Mouse (Mus musculus): ENCODE data around the gene Tmem54. TPM values are rescaled to one million over a fixed set of nuclear protein-coding genes. Genes with fewer than 3 reads are reported as not detected.

Gene Tmem54
- polyA plus RNA-seq, 1 experiment from 2014 or later, result 16.7 TPM

DNA sequence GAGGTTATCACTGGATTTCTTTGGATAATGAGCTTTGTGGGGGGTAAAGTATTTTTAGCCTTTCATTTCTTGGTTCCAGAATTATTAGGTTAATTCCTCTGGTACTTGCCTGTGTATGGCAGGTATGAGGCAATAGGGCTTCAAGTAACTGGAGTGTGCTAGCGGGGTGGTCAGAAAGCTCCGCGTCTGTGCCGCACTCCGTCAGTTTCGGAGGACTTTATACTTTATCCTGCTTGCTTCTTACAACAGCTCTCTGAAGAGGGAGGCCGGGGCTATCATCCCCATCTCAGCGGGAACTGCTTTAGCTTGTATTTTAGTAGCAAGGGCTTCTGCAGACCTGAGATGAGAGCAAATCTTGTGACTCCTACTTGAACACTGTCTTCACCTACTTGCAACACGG is 26.2 kb upstream of the Tmem54 start:
- H3K9ac ChIP-seq, result no peak overlapping the region
- no peak for ATAC-seq (ENCODE audit: borderline replicate concordance, extremely low read depth, low FRiP score, low TSS enrichment)
- H3K27me3 ChIP-seq, result no peaks in the 10 kb centered on the region
- no peak overlapping the region for H3K4me3 ChIP-seq
- 96% methylated on average over 9 of the region's 9 CpGs for WGBS
- H3K4me2 ChIP-seq, result no peak overlapping the region
- H3K4me1 ChIP-seq, result peaks cover 15% of the 10 kb centered on the region
- no peaks in the 10 kb centered on the region for H3K9me3 ChIP-seq
- peaks cover 51% of the 10 kb centered on the region for H3K36me3 ChIP-seq
- H3K27ac ChIP-seq, result no peak overlapping the region

DNA sequence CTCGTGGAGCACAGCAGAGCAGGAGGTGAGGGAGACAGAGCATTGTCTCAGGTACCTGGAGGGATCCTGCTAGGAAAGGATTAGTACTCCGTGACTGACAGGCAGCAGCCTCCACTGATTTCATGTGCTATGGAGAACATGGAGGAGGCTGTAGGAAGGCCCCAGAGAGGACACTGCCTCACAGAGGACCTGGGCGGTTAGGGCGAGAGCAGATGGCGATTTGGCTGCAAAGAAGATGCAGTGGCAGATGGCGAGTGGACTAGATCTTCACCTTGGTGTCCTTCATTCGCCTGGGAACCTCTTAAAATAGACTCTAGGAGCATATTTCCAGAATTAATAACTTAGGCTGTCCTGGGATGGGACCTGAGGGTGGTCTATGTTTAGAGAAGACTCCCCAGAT is 24.3 kb upstream of the Tmem54 start:
- Histone ChIP-seq H3K4me3 (no peak overlapping the region), H3K4me1 (peaks cover 15% of the 10 kb centered on the region), H3K27me3 (no peaks in the 10 kb centered on the region), H3K9ac (no peak overlapping the region), H3K36me3 (peaks cover 50% of the 10 kb centered on the region), H3K4me2 (no peak overlapping the region), H3K27ac (no peak overlapping the region), H3K9me3 (no peaks in the 10 kb centered on the region)
- ATAC-seq (ENCODE audit: borderline replicate concordance, extremely low read depth, low FRiP score, low TSS enrichment), result no peak
- 82% methylated on average over 7 of the region's 7 CpGs for WGBS

DNA sequence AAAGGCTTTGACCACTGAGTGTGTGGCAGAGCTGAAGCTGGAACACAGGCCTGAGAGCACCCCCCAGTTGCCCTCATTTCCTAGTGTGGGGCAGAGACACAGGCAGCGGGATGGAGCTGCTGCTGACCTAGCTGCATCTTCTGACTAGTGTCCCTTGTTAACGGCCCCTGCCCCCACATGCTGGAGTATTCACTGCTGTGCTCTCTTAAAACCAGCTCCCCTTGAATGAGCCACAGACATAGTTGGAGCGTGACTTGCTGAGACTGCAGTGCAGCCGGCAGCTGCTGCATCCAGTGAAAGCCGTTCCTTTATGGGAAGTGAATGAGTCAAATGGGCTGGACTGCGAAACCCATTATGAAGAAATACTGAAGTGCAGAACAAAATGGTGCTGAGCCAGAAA is 23.8 kb upstream of the Tmem54 start:
- H3K9me3 ChIP-seq, result no peaks in the 10 kb centered on the region
- no peak overlapping the region for H3K4me2 ChIP-seq
- ATAC-seq (ENCODE audit: borderline replicate concordance, extremely low read depth, low FRiP score, low TSS enrichment), result no peak
- H3K4me3 ChIP-seq, result no peak overlapping the region
- H3K9ac ChIP-seq, result no peak overlapping the region
- H3K36me3 ChIP-seq, result peaks cover 49% of the 10 kb centered on the region
- no peaks in the 10 kb centered on the region for H3K27me3 ChIP-seq
- WGBS, result 75% methylated on average over 6 of the region's 6 CpGs
- peaks cover 15% of the 10 kb centered on the region for H3K4me1 ChIP-seq
- peak overlapping the region; percentile 15 for H3K27ac ChIP-seq

DNA sequence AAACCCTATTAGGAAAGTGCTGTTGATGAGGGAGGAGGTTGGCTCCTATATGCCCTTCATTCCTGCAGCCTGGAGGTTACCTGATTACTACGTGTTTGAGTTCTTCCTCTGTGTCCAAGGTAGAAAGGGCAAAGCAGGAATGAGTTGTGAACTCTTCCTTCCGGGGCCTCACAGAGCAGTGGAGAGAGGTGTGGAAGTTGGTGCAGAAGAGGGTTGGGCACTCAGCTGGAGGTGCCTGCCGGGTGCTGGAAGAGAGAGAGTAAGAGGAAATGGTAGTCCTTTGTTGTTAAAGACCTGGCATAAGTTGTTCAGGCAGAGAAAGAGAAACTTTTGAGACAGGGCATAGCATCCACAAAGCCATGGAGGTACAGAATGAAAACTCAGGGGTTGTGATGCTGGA is 23.4 kb upstream of the Tmem54 start:
- Histone ChIP-seq H3K9ac (no peak overlapping the region), H3K27me3 (no peaks in the 10 kb centered on the region), H3K4me2 (no peak overlapping the region), H3K4me1 (peaks cover 15% of the 10 kb centered on the region), H3K27ac (peak overlapping the region; percentile 15), H3K9me3 (no peaks in the 10 kb centered on the region), H3K36me3 (peaks cover 44% of the 10 kb centered on the region), H3K4me3 (no peak overlapping the region)
- 59% methylated on average over 3 of the region's 3 CpGs for WGBS
- no peak for ATAC-seq (ENCODE audit: borderline replicate concordance, extremely low read depth, low FRiP score, low TSS enrichment)

DNA sequence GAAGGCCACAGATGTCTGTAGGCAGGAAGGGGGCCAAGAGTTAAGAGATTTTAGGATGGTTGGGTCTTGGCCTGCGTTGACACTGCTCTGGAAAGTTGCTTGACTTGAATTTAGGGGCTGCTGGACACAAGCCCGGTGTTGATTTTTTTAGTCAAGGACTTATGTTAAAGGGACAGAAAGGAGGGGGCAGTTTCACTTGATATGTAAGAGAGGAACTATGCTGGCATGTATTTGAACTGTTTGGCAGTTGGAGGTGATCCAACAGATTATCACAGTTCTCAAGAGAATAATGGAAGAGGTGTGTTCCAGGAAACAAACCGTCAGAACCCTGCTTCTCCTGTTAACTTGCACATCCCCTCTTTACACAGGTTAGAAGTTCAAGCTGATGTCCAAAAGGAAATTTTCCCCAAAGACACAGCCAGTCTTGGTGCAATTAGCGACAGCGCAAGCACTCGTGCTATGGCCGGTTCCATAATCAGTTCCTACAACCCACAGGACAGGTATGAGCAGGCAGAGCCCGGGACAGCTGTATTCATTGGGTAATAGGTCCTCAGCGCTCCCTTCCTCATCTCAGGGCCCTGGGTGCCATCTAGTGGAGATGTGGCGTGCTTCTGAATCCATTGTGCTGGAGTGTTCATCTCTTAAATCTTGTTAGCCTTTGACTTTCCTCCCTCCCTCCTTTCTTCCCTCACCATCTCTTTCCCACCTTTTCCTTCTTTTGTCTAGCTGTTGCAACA is 22.8 kb upstream of the Tmem54 start:
- ATAC-seq (ENCODE audit: borderline replicate concordance, extremely low read depth, low FRiP score, low TSS enrichment), result peak; percentile 67
- Histone ChIP-seq H3K27ac (peak overlapping the region; percentile 63), H3K9ac (no peak overlapping the region), H3K4me3 (no peak overlapping the region), H3K9me3 (no peaks in the 10 kb centered on the region), H3K4me1 (peaks cover 15% of the 10 kb centered on the region), H3K4me2 (no peak overlapping the region), H3K27me3 (no peaks in the 10 kb centered on the region), H3K36me3 (peaks cover 38% of the 10 kb centered on the region)
- WGBS, result 30% methylated on average over 10 of the region's 10 CpGs

DNA sequence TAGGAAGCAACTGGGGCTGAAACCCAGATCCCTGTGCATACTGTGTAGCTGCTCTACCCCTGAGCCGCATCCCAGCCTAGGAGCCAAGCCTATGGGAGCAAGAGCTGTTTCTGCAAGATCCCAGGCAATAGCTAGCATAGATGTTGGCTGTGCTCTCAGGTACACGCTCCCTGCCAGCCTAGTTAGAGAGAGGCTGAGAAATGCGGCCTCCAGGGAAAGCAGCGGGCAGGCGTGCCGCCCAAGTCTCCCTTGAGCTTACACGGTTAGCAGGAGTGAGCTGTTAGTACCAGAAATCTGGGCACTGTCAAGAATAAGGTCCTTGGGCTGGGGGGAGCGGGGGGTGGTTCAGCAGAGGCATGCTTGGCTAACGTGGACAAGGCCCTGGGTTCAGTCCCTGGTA is 20.5 kb upstream of the Tmem54 start:
- Histone ChIP-seq H3K4me2 (no peak overlapping the region), H3K27ac (no peak overlapping the region), H3K36me3 (peaks cover 17% of the 10 kb centered on the region), H3K27me3 (no peaks in the 10 kb centered on the region), H3K9ac (no peak overlapping the region), H3K4me3 (no peak overlapping the region), H3K9me3 (no peaks in the 10 kb centered on the region), H3K4me1 (peaks cover 15% of the 10 kb centered on the region)
- 94% methylated on average over 9 of the region's 9 CpGs for WGBS
- no peak for ATAC-seq (ENCODE audit: borderline replicate concordance, extremely low read depth, low FRiP score, low TSS enrichment)

DNA sequence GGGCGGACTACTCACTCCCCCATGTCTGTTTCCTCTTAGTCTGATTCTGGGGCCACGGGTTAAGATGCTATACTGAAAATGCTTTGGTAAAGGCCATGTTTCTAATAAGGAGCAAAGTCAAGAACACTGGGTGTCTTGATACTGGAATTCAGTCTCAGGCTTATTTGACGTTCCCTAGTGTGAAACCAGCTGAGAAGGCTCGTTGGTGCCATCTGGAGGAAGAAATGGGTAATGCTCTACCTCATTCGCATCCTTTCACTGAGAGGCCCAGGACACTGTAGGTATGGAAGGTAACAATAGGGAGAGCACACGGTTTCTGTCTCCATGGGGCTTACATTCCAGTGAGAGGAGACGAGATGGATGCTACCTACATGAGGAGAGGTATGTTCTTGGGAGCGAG is 19.3 kb upstream of the Tmem54 start:
- Histone ChIP-seq H3K4me1 (peaks cover 15% of the 10 kb centered on the region), H3K4me3 (no peak overlapping the region), H3K4me2 (no peak overlapping the region), H3K27me3 (no peaks in the 10 kb centered on the region), H3K36me3 (peaks cover 8% of the 10 kb centered on the region), H3K27ac (no peak overlapping the region), H3K9ac (no peak overlapping the region), H3K9me3 (no peaks in the 10 kb centered on the region)
- WGBS, result 25% methylated on average over 8 of the region's 8 CpGs
- ATAC-seq (ENCODE audit: borderline replicate concordance, extremely low read depth, low FRiP score, low TSS enrichment), result no peak

DNA sequence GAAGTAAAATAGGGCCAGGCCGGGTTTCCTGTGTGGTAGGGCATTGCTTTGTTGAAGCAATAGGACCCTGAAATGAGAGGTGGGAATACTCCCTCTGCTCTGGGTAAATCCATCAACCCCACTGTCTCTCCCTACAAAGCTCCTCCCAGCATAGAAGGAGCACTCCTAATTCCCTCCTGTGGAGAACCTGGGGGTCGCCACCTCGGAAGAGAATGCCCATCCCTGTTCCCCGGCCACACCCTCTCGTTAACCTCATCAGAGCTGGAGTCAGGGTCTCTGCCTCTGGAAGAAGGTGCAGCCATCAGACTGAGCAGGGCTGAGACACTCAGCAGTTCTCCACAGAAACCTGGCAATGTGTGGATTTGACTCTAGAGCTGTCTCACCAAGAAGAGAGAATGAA is 17.5 kb upstream of the Tmem54 start:
- no peaks in the 10 kb centered on the region for H3K9me3 ChIP-seq
- H3K9ac ChIP-seq, result no peak overlapping the region
- ATAC-seq (ENCODE audit: borderline replicate concordance, extremely low read depth, low FRiP score, low TSS enrichment), result no peak
- no peak overlapping the region for H3K27ac ChIP-seq
- no peaks in the 10 kb centered on the region for H3K27me3 ChIP-seq
- H3K4me1 ChIP-seq, result no peaks in the 10 kb centered on the region
- no peak overlapping the region for H3K4me3 ChIP-seq
- no peak overlapping the region for H3K4me2 ChIP-seq
- 53% methylated on average over 5 of the region's 5 CpGs for WGBS
- H3K36me3 ChIP-seq, result peaks cover 8% of the 10 kb centered on the region

DNA sequence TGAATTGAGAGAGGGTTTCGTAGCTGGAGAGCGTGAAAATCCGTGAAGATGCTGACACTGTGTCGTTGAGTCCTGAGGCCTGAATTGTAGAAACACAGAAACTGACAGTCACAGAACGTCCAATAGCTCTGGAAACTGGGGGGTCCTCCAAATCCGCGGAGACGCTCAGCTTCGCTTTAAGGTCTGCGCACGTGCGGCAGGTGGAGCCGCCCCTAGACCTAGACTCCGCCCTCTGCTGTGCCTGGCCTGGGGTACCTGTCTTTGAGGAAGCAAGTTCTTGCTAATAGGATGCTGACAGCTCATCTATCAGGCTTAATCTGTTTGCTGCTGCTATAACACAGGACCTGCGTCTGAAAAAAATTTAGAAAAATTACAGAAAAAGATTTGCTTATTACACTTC is 10.1 kb upstream of the Tmem54 start:
- peaks cover 6% of the 10 kb centered on the region; the same call in 1 of the 2 replicates for H3K27me3 ChIP-seq

DNA sequence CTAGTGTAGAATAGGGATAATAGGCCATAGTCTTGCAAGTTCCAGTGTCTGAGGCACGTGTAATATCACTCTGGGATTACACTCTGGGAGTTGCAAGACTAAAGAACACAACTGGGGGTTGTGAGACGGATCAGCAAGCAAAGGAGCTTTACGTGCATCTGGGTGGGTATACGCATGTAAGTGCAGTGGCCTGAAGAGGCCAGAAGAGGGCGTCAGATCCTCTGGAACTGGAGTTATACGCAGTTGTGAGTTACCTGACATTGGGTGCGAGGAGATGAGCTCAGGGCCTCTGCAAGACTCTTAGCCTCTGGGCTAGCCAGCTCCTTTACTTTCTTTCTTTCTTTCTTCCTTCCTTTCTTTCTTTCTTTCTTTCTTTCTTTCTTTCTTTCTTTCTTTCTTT is 8.3 kb upstream of the Tmem54 start:
- no peak overlapping the region for H3K4me2 ChIP-seq
- peaks cover 6% of the 10 kb centered on the region; the same call in 1 of the 2 replicates for H3K27me3 ChIP-seq
- no peaks in the 10 kb centered on the region for H3K4me1 ChIP-seq
- H3K9me3 ChIP-seq, result no peaks in the 10 kb centered on the region
- H3K9ac ChIP-seq, result no peak overlapping the region
- no peak for ATAC-seq (ENCODE audit: borderline replicate concordance, extremely low read depth, low FRiP score, low TSS enrichment)
- no peaks in the 10 kb centered on the region for H3K36me3 ChIP-seq
- H3K4me3 ChIP-seq, result no peak overlapping the region
- 67% methylated on average over 7 of the region's 7 CpGs for WGBS
- H3K27ac ChIP-seq, result no peak overlapping the region

More for the DNA sequence above, 10.1 kb upstream of the Tmem54 start:
- no peak for ATAC-seq (ENCODE audit: borderline replicate concordance, extremely low read depth, low FRiP score, low TSS enrichment)
- Histone ChIP-seq H3K9me3 (no peaks in the 10 kb centered on the region), H3K27ac (no peak overlapping the region), H3K36me3 (no peaks in the 10 kb centered on the region), H3K9ac (no peak overlapping the region), H3K4me1 (no peaks in the 10 kb centered on the region), H3K4me2 (no peak overlapping the region), H3K4me3 (no peak overlapping the region)
- 25% methylated on average over 15 of the region's 15 CpGs for WGBS

DNA sequence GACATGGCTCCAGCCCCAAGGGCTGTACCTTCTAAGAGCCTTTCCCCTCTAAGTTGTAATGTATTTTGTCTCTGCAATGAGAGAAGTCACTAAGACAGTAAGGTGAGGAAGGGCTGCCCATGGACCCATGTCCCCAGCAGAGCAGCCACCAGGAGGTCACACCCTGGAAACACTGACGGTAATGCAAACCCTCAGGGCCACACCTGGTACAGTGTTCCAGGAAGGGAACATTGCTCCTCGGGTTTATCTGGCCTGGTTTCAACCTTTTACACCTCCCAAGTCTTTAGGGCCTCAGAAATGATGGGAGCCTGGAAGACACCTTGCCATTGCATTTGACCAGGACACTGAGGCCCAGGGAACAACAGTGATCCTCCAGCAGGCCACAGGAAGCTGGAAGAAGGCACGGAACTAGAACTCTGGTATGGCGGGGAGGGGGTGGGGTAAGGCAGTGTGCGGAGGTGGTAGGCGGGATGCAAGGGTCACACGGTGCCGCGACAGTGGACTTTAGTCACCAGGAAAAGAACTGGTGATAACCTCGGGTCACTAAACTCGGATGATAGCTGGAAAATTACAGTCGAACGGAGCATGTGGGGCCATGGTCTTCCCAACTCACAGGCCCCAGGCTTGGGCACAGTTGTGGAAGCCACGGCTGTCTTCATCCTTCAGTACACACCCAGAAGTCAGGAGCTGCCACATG is 3.1 kb upstream of the Tmem54 start:
- no peak overlapping the region for H3K4me3 ChIP-seq
- peaks cover 20% of the 10 kb centered on the region for H3K4me1 ChIP-seq
- 57% methylated on average over 14 of the region's 14 CpGs for WGBS
- peaks cover 32% of the 10 kb centered on the region for H3K27me3 ChIP-seq
- H3K27ac ChIP-seq, result no peak overlapping the region
- H3K9ac ChIP-seq, result no peak overlapping the region
- ATAC-seq (ENCODE audit: borderline replicate concordance, extremely low read depth, low FRiP score, low TSS enrichment), result no peak
- H3K36me3 ChIP-seq, result no peaks in the 10 kb centered on the region
- H3K9me3 ChIP-seq, result no peaks in the 10 kb centered on the region
- H3K4me2 ChIP-seq, result no peak overlapping the region

DNA sequence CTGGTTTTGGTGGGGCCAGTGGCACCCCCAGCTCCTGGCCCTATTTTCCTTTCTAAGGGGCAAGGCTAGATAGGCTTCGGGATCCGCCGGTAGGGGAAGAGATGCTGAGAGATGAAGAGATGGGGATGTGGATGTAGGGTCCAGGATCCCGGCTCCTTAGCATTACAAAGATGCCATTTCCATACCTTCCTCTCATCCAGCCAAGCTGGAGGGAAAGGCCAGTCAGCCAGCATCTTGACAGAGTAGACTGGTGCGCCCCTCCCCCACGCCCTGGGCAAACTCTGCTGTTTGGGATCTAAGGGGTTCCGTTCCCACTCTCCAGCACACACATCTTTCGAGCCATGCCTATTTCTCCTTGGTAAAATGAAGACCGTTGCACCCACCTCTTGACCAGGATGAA is 725 bp downstream of the Tmem54 start:
- Histone ChIP-seq H3K9me3 (no peaks in the 10 kb centered on the region), H3K27ac (no peak overlapping the region), H3K9ac (0 out of 2 replicates have a peak overlapping the region, but pooled peaks have one; percentile 40), H3K4me3 (peak overlapping the region; percentile 39), H3K4me1 (peaks cover 26% of the 10 kb centered on the region), H3K4me2 (peak overlapping the region; percentile 62), H3K36me3 (no peaks in the 10 kb centered on the region), H3K27me3 (peaks cover 32% of the 10 kb centered on the region)
- no peak for ATAC-seq (ENCODE audit: borderline replicate concordance, extremely low read depth, low FRiP score, low TSS enrichment)
- WGBS, result 28% methylated on average over 9 of the region's 9 CpGs

All from lung, embryonic 15.5 days (tissue).